Mouse (Mus musculus) neural tube, embryonic 15.5 days (tissue): ENCODE data around the gene Foxp1. TPM values are rescaled to one million over a fixed set of nuclear protein-coding genes. Genes with fewer than 3 reads are reported as not detected.

Experiments used
- ATAC-seq: fragments of 200-750 bp; cut with Nextera tagmentation; 2 replicates; pipeline ENCODE4 v1.8.0; 2017; ENCODE audit warnings: mild to moderate bottlenecking, moderate TSS enrichment, moderate library complexity; ENCODE audit not compliant: low FRiP score
- H3K27ac ChIP-seq: fragments of 300-500 bp; sonication (generic); replicated peaks from 2 replicates; pipeline ENCODE4 v1.5.1; 2015; ENCODE audit warnings: mild to moderate bottlenecking, inconsistent platforms
- H3K27me3 ChIP-seq: fragments of 300-500 bp; sonication (generic); replicated peaks from 2 replicates; pipeline ENCODE4 v1.6.1; 2015; ENCODE audit warnings: inconsistent platforms
- H3K36me3 ChIP-seq: fragments of 300-500 bp; sonication (generic); 2 replicates; pipeline ENCODE4 v1.6.1; 2015; ENCODE audit warnings: inconsistent platforms
- H3K4me1 ChIP-seq: fragments of 300-500 bp; sonication (generic); 2 replicates; pipeline ENCODE4 v1.6.1; 2015; ENCODE audit warnings: inconsistent platforms
- H3K4me2 ChIP-seq: fragments of 300-500 bp; sonication (generic); 2 replicates; pipeline ENCODE4 v1.6.1; 2015; ENCODE audit warnings: inconsistent platforms, mild to moderate bottlenecking, moderate library complexity
- H3K4me3 ChIP-seq: fragments of 300-500 bp; sonication (generic); replicated peaks from 2 replicates; pipeline ENCODE4 v1.5.1; 2015; ENCODE audit warnings: mild to moderate bottlenecking, inconsistent platforms
- H3K9ac ChIP-seq: fragments of 300-500 bp; sonication (generic); replicated peaks from 2 replicates; pipeline ENCODE4 v1.6.1; 2015; ENCODE audit warnings: mild to moderate bottlenecking, inconsistent platforms
- H3K9me3 ChIP-seq: fragments of 300-500 bp; sonication (generic); replicated peaks from 2 replicates; pipeline ENCODE4 v1.6.1; 2016; ENCODE audit warnings: inconsistent platforms
- WGBS: fragments of 180-500 bp; shearing (Covaris S2); methylation state at CpG from one replicate; pipeline ENCODE4 v1.1.7; 2015; ENCODE audit warnings: mixed read lengths; 5-methylcytosine and 5-hydroxymethylcytosine counted together
- polyA plus RNA-seq: library from polyadenylated mRNA; unstranded; fragments of >200 nt; fragmentation: Nextera tagmentation; extraction: Ambion mirVana; gene quantifications from 2 replicates; pipeline ENCODE4 v1.2.1, GENCODE M21; 2015

Gene Foxp1
- polyA plus RNA-seq, 1 experiment from 2014 or later, result 51.0 TPM

- Histone ChIP-seq H3K4me1 (no peaks in the 10 kb centered on the region), H3K36me3 (no peaks in the 10 kb centered on the region), H3K4me2 (no peak overlapping the region), H3K9ac (no peak overlapping the region), H3K27me3 (no peaks in the 10 kb centered on the region), H3K4me3 (no peak overlapping the region), H3K27ac (no peak overlapping the region), H3K9me3 (no peaks in the 10 kb centered on the region)
- WGBS, result 67% methylated on average over 2 of the region's 2 CpGs
- no peak for ATAC-seq
Observed at GRCm38 (mm10) chr6:98984026-98984425, 538.5 kb downstream of the Foxp1 start.

- H3K9ac ChIP-seq, result no peak overlapping the region
- no peak for ATAC-seq
- no peaks in the 10 kb centered on the region for H3K9me3 ChIP-seq
- no peak overlapping the region for H3K27ac ChIP-seq
- 95% methylated on average over 3 of the region's 3 CpGs for WGBS
- no peaks in the 10 kb centered on the region for H3K27me3 ChIP-seq
- H3K4me1 ChIP-seq, result no peaks in the 10 kb centered on the region
- no peaks in the 10 kb centered on the region for H3K36me3 ChIP-seq
- H3K4me3 ChIP-seq, result no peak overlapping the region
- no peak overlapping the region for H3K4me2 ChIP-seq
Observed at GRCm38 (mm10) chr6:98983311-98983838, 539.1 kb downstream of the Foxp1 start.

GRCm38 (mm10) chr6:98981265-98981664 lies 541.3 kb downstream of the Foxp1 start:
- H3K9ac ChIP-seq, result no peak overlapping the region
- no peak for ATAC-seq
- 73% methylated on average over 6 of the region's 6 CpGs for WGBS
- H3K4me3 ChIP-seq, result no peak overlapping the region
- no peaks in the 10 kb centered on the region for H3K4me1 ChIP-seq
- no peak overlapping the region for H3K27ac ChIP-seq
- H3K4me2 ChIP-seq, result no peak overlapping the region
- no peaks in the 10 kb centered on the region for H3K27me3 ChIP-seq
- no peaks in the 10 kb centered on the region for H3K9me3 ChIP-seq
- H3K36me3 ChIP-seq, result no peaks in the 10 kb centered on the region

GRCm38 (mm10) chr6:98980432-98980831 lies 542.1 kb downstream of the Foxp1 start:
- ATAC-seq, result no peak
- 96% methylated on average over 7 of the region's 7 CpGs for WGBS
- no peaks in the 10 kb centered on the region for H3K27me3 ChIP-seq
- 0 out of 2 replicates have a peak, but pooled peaks cover under 1% of the 10 kb centered on the region for H3K36me3 ChIP-seq
- H3K4me3 ChIP-seq, result no peak overlapping the region
- no peak overlapping the region for H3K4me2 ChIP-seq
- H3K4me1 ChIP-seq, result no peaks in the 10 kb centered on the region
- no peak overlapping the region for H3K27ac ChIP-seq
- H3K9ac ChIP-seq, result no peak overlapping the region
- no peaks in the 10 kb centered on the region for H3K9me3 ChIP-seq

- H3K27ac ChIP-seq, result no peak overlapping the region
- no peak overlapping the region for H3K4me3 ChIP-seq
- no peak overlapping the region for H3K4me2 ChIP-seq
- 0 out of 2 replicates have a peak, but pooled peaks cover 2% of the 10 kb centered on the region for H3K36me3 ChIP-seq
- no peaks in the 10 kb centered on the region for H3K27me3 ChIP-seq
- no peak for ATAC-seq
- no peak overlapping the region for H3K9ac ChIP-seq
- H3K4me1 ChIP-seq, result no peaks in the 10 kb centered on the region
- H3K9me3 ChIP-seq, result no peaks in the 10 kb centered on the region
- 95% methylated on average over 7 of the region's 7 CpGs for whole genome bisulfite sequencing
Observed at GRCm38 (mm10) chr6:98980001-98980400, 542.5 kb downstream of the Foxp1 start.

- WGBS, result 92% methylated on average over 4 of the region's 4 CpGs
- Histone ChIP-seq H3K27ac (no peak overlapping the region), H3K9me3 (no peaks in the 10 kb centered on the region), H3K4me1 (no peaks in the 10 kb centered on the region), H3K36me3 (0 out of 2 replicates have a peak, but pooled peaks cover 2% of the 10 kb centered on the region), H3K9ac (no peak overlapping the region), H3K4me3 (no peak overlapping the region), H3K4me2 (no peak overlapping the region), H3K27me3 (no peaks in the 10 kb centered on the region)
- no peak for ATAC-seq
Observed at GRCm38 (mm10) chr6:98977806-98978205, 544.7 kb downstream of the Foxp1 start.

- H3K9me3 ChIP-seq, result no peaks in the 10 kb centered on the region
- no peaks in the 10 kb centered on the region for H3K27me3 ChIP-seq
- no peak overlapping the region for H3K4me2 ChIP-seq
- ATAC-seq, result no peak
- H3K9ac ChIP-seq, result no peak overlapping the region
- no peak overlapping the region for H3K4me3 ChIP-seq
- H3K36me3 ChIP-seq, result 0 out of 2 replicates have a peak, but pooled peaks cover 2% of the 10 kb centered on the region
- 95% methylated on average over 6 of the region's 6 CpGs for WGBS
- peaks cover 3% of the 10 kb centered on the region; the same call in 1 of the 2 replicates for H3K4me1 ChIP-seq
- no peak overlapping the region for H3K27ac ChIP-seq
Observed at GRCm38 (mm10) chr6:98975918-98976317, 546.6 kb downstream of the Foxp1 start.

- Histone ChIP-seq H3K9me3 (no peaks in the 10 kb centered on the region), H3K4me2 (no peak overlapping the region), H3K4me1 (peaks cover 3% of the 10 kb centered on the region; the same call in 1 of the 2 replicates), H3K4me3 (no peak overlapping the region), H3K9ac (no peak overlapping the region), H3K27ac (no peak overlapping the region), H3K27me3 (no peaks in the 10 kb centered on the region), H3K36me3 (0 out of 2 replicates have a peak, but pooled peaks cover 2% of the 10 kb centered on the region)
- no peak for ATAC-seq
- 79% methylated on average over 5 of the region's 5 CpGs for WGBS
Observed at GRCm38 (mm10) chr6:98973433-98973832, 549.1 kb downstream of the Foxp1 start.

- no peak for ATAC-seq
- peaks cover 3% of the 10 kb centered on the region; the same call in 1 of the 2 replicates for H3K4me1 ChIP-seq
- 71% methylated on average over 7 of the region's 7 CpGs for WGBS
- H3K27me3 ChIP-seq, result no peaks in the 10 kb centered on the region
- H3K36me3 ChIP-seq, result 0 out of 2 replicates have a peak, but pooled peaks cover 2% of the 10 kb centered on the region
- no peak overlapping the region for H3K4me3 ChIP-seq
- H3K9ac ChIP-seq, result no peak overlapping the region
- no peak overlapping the region for H3K27ac ChIP-seq
- H3K9me3 ChIP-seq, result no peaks in the 10 kb centered on the region
- H3K4me2 ChIP-seq, result no peak overlapping the region
Observed at GRCm38 (mm10) chr6:98972404-98972803, 550.1 kb downstream of the Foxp1 start.

- Histone ChIP-seq H3K9ac (no peak overlapping the region), H3K4me1 (peaks cover 9% of the 10 kb centered on the region), H3K27ac (no peak overlapping the region), H3K4me3 (no peak overlapping the region), H3K4me2 (no peak overlapping the region), H3K27me3 (no peaks in the 10 kb centered on the region), H3K9me3 (no peaks in the 10 kb centered on the region), H3K36me3 (no peaks in the 10 kb centered on the region)
- ATAC-seq, result no peak
- 76% methylated on average over 6 of the region's 6 CpGs for WGBS
Observed at GRCm38 (mm10) chr6:98959333-98959732, 563.2 kb downstream of the Foxp1 start.

GRCm38 (mm10) chr6:98956522-98957169 lies 565.9 kb downstream of the Foxp1 start:
- Histone ChIP-seq H3K27ac (no peak overlapping the region), H3K36me3 (0 out of 2 replicates have a peak, but pooled peaks cover 3% of the 10 kb centered on the region), H3K27me3 (no peaks in the 10 kb centered on the region), H3K4me3 (no peak overlapping the region), H3K4me2 (no peak overlapping the region), H3K9me3 (no peaks in the 10 kb centered on the region), H3K4me1 (peaks cover 11% of the 10 kb centered on the region), H3K9ac (no peak overlapping the region)
- WGBS, result 88% methylated on average over 9 of the region's 9 CpGs
- ATAC-seq, result no peak

- H3K9ac ChIP-seq, result no peak overlapping the region
- 57% methylated on average over 6 of the region's 6 CpGs for WGBS
- H3K9me3 ChIP-seq, result no peaks in the 10 kb centered on the region
- no peak overlapping the region for H3K4me3 ChIP-seq
- no peaks in the 10 kb centered on the region for H3K27me3 ChIP-seq
- no peak for ATAC-seq
- H3K27ac ChIP-seq, result no peak overlapping the region
- H3K36me3 ChIP-seq, result 0 out of 2 replicates have a peak, but pooled peaks cover 3% of the 10 kb centered on the region
- H3K4me2 ChIP-seq, result no peak overlapping the region
- peaks cover 11% of the 10 kb centered on the region for H3K4me1 ChIP-seq
Observed at GRCm38 (mm10) chr6:98955706-98956105, 566.8 kb downstream of the Foxp1 start.
